Mouse (Mus musculus) CD4-positive, CD25-positive, alpha-beta regulatory T cell, adult 2 months (primary cell): Measurements from ENCODE around the gene Itgb8.

Experiments
- DNase-seq: peaks from one replicate; pipeline ENCODE4 v3.0.0-alpha.2; 2012; ENCODE audit warnings: low read depth, low spot score

The Itgb8 gene

GRCm38 (mm10) chr12:119209384-119210072 is 29.1 kb downstream of the Itgb8 start:
- DNase-seq = no peak

GRCm38 (mm10) chr12:119207464-119207801 is 31.2 kb downstream of the Itgb8 start:
- no peak for DNase-seq

- DNase-seq = peak; percentile 49
Observed at GRCm38 (mm10) chr12:119206711-119207463, 31.7 kb downstream of the Itgb8 start.

- peak; percentile 61 for DNase-seq
Observed at GRCm38 (mm10) chr12:119204411-119204810, 34.2 kb downstream of the Itgb8 start.

- no peak for DNase-seq
Observed at GRCm38 (mm10) chr12:119202766-119203165, 35.8 kb downstream of the Itgb8 start.

GRCm38 (mm10) chr12:119195145-119195544 is 43.5 kb downstream of the Itgb8 start:
- no peak for DNase-seq

GRCm38 (mm10) chr12:119189814-119190213 is 48.8 kb downstream of the Itgb8 start:
- no peak for DNase-seq

- DNase-seq = peak; percentile 32
Observed at GRCm38 (mm10) chr12:119185441-119185840, 53.2 kb downstream of the Itgb8 start.

- no peak for DNase-seq
Observed at GRCm38 (mm10) chr12:119182215-119182924, 56.2 kb downstream of the Itgb8 start.

GRCm38 (mm10) chr12:119176017-119176416 is 62.6 kb downstream of the Itgb8 start:
- no peak for DNase-seq

GRCm38 (mm10) chr12:119169828-119170539 is 68.6 kb downstream of the Itgb8 start:
- peak; percentile 41 for DNase-seq

- no peak for DNase-seq
Observed at GRCm38 (mm10) chr12:119169143-119169542, 69.5 kb downstream of the Itgb8 start.

GRCm38 (mm10) chr12:119165115-119165514 is 73.5 kb downstream of the Itgb8 start:
- no peak for DNase-seq

GRCm38 (mm10) chr12:119164672-119165071 is 73.9 kb downstream of the Itgb8 start:
- no peak for DNase-seq

GRCm38 (mm10) chr12:119164176-119164575 is 74.4 kb downstream of the Itgb8 start:
- no peak for DNase-seq

GRCm38 (mm10) chr12:119160786-119161185 is 77.8 kb downstream of the Itgb8 start:
- DNase-seq = no peak

GRCm38 (mm10) chr12:119159254-119159933 is 79.2 kb downstream of the Itgb8 start:
- DNase-seq = no peak

- DNase-seq = no peak
Observed at GRCm38 (mm10) chr12:119157686-119158085, 80.9 kb downstream of the Itgb8 start.

GRCm38 (mm10) chr12:119157068-119157467 is 81.5 kb downstream of the Itgb8 start:
- peak; percentile 69 for DNase-seq

- no peak for DNase-seq
Observed at GRCm38 (mm10) chr12:119155566-119155965, 83.0 kb downstream of the Itgb8 start.

- DNase-seq = no peak
Observed at GRCm38 (mm10) chr12:119150956-119151355, 87.6 kb downstream of the Itgb8 start.
